Mouse (Mus musculus) heart, adult 2 months (tissue): ENCODE measurements around the gene Sfr1.

Experiments used
- CTCF ChIP-seq: fragments of 200-600 bp; IDR thresholded peaks from 2 replicates; pipeline ENCODE4 v1.8.1; 2022; ENCODE audit warnings: antibody characterized with exemption, mild to moderate bottlenecking, moderate library complexity
- EP300 ChIP-seq: fragments of 200-500 bp; IDR thresholded peaks from 2 replicates; pipeline ENCODE4 v1.6.1; 2011; ENCODE audit warnings: low read depth, low read length, control low read depth; ENCODE audit not compliant: insufficient read depth

- TF ChIP-seq EP300, result no peak
- TF ChIP-seq CTCF, result no peak
Measured at GRCm38 (mm10) chr19:47695725-47696124, 35.8 kb upstream of the Sfr1 start.
